Mouse (Mus musculus): Measurements from ENCODE around the gene Hmces. TPM values are rescaled to one million over a fixed set of nuclear protein-coding genes. Genes with fewer than 3 reads are reported as not detected.
"Not testable (repeated sequence)": the region's sequence is repeated elsewhere in the genome, so short reads cannot be mapped to it uniquely, and the experiment has no call there.

The Hmces gene
- total RNA-seq, 1 experiment from 2014 or later: 36.9 TPM

- ATAC-seq (replicated peaks; ENCODE audit: insufficient number of reproducible peaks, low FRiP score, low TSS enrichment, poor library complexity, severe bottlenecking): no peak
Measured at GRCm38 (mm10) chr6:87909181-87909580, 4.6 kb upstream of the Hmces start.

GRCm38 (mm10) chr6:87911559-87911958, 2.2 kb upstream of the Hmces start:
- no peak for ATAC-seq (replicated peaks; ENCODE audit: insufficient number of reproducible peaks, low FRiP score, low TSS enrichment, poor library complexity, severe bottlenecking)

GRCm38 (mm10) chr6:87914326-87915102, 779 bp downstream of the Hmces start:
- no peak; the same call in 1 of the 2 replicates for ATAC-seq (replicated peaks; ENCODE audit: insufficient number of reproducible peaks, low FRiP score, low TSS enrichment, poor library complexity, severe bottlenecking)

GRCm38 (mm10) chr6:87915939-87916338, 2.2 kb downstream of the Hmces start:
- ATAC-seq (replicated peaks; ENCODE audit: insufficient number of reproducible peaks, low FRiP score, low TSS enrichment, poor library complexity, severe bottlenecking): peak; percentile 67

GRCm38 (mm10) chr6:87921201-87921600, 7.5 kb downstream of the Hmces start:
- ATAC-seq (replicated peaks; ENCODE audit: insufficient number of reproducible peaks, low FRiP score, low TSS enrichment, poor library complexity, severe bottlenecking): no peak

- ATAC-seq (replicated peaks; ENCODE audit: insufficient number of reproducible peaks, low FRiP score, low TSS enrichment, poor library complexity, severe bottlenecking): no peak
Measured at GRCm38 (mm10) chr6:87923624-87924023, 9.9 kb downstream of the Hmces start.

GRCm38 (mm10) chr6:87935037-87935436, 21.3 kb downstream of the Hmces start:
- no peak for ATAC-seq (replicated peaks; ENCODE audit: insufficient number of reproducible peaks, low FRiP score, low TSS enrichment, poor library complexity, severe bottlenecking)

- ATAC-seq (replicated peaks; ENCODE audit: insufficient number of reproducible peaks, low FRiP score, low TSS enrichment, poor library complexity, severe bottlenecking): no peak
Measured at GRCm38 (mm10) chr6:87937178-87937788, 23.5 kb downstream of the Hmces start.

GRCm38 (mm10) chr6:87938941-87939340, 25.2 kb downstream of the Hmces start:
- ATAC-seq (replicated peaks; ENCODE audit: insufficient number of reproducible peaks, low FRiP score, low TSS enrichment, poor library complexity, severe bottlenecking): no peak

- no peak for ATAC-seq (replicated peaks; ENCODE audit: insufficient number of reproducible peaks, low FRiP score, low TSS enrichment, poor library complexity, severe bottlenecking)
Measured at GRCm38 (mm10) chr6:87942179-87942578, 28.4 kb downstream of the Hmces start.

- not testable (repeated sequence) for ATAC-seq (replicated peaks; ENCODE audit: insufficient number of reproducible peaks, low FRiP score, low TSS enrichment, poor library complexity, severe bottlenecking)
Measured at GRCm38 (mm10) chr6:87962457-87962856, 48.7 kb downstream of the Hmces start.

GRCm38 (mm10) chr6:87970041-87970440, 56.3 kb downstream of the Hmces start:
- ATAC-seq (replicated peaks; ENCODE audit: insufficient number of reproducible peaks, low FRiP score, low TSS enrichment, poor library complexity, severe bottlenecking): no peak

GRCm38 (mm10) chr6:87979728-87980127, 66.0 kb downstream of the Hmces start:
- ATAC-seq (replicated peaks; ENCODE audit: insufficient number of reproducible peaks, low FRiP score, low TSS enrichment, poor library complexity, severe bottlenecking): no peak

- no peak for ATAC-seq (replicated peaks; ENCODE audit: insufficient number of reproducible peaks, low FRiP score, low TSS enrichment, poor library complexity, severe bottlenecking)
Measured at GRCm38 (mm10) chr6:87980374-87981029, 66.8 kb downstream of the Hmces start.

GRCm38 (mm10) chr6:87981030-87981485, 67.3 kb downstream of the Hmces start:
- ATAC-seq (replicated peaks; ENCODE audit: insufficient number of reproducible peaks, low FRiP score, low TSS enrichment, poor library complexity, severe bottlenecking): no peak

- no peak for ATAC-seq (replicated peaks; ENCODE audit: insufficient number of reproducible peaks, low FRiP score, low TSS enrichment, poor library complexity, severe bottlenecking)
Measured at GRCm38 (mm10) chr6:87981547-87982256, 68.0 kb downstream of the Hmces start, which contains the start of gene H1fx. Gene H1fx (minus strand): TSS chr6:87981637.

GRCm38 (mm10) chr6:87982506-87982905, 68.8 kb downstream of the Hmces start:
- ATAC-seq (replicated peaks; ENCODE audit: insufficient number of reproducible peaks, low FRiP score, low TSS enrichment, poor library complexity, severe bottlenecking): no peak

Data from monocyte, adult 5-6 weeks (primary cell).